Mouse (Mus musculus) cerebellum, adult 2 months (tissue): ENCODE measurements around the gene Rasal2. TPM values are rescaled to one million over a fixed set of nuclear protein-coding genes. Genes with fewer than 3 reads are reported as not detected.

Experiments
- DNase-seq, 2 experiments: peaks; one replicate each; pipeline ENCODE4 v3.0.0; 2021
- H3K27ac ChIP-seq: fragments of 200-500 bp; 2 replicates; pipeline ENCODE4 v1.5.1; 2012; ENCODE audit warnings: low read length, control low read depth, inconsistent platforms; ENCODE audit not compliant: insufficient read depth
- H3K27me3 ChIP-seq: fragments of 200-500 bp; 2 replicates; pipeline ENCODE4 v1.6.1; 2012; ENCODE audit warnings: inconsistent platforms, mild to moderate bottlenecking, low read length, moderate library complexity; ENCODE audit not compliant: control insufficient read depth, insufficient read depth
- H3K4me1 ChIP-seq: fragments of 200-500 bp; 2 replicates; pipeline ENCODE4 v1.6.1; 2011; ENCODE audit warnings: low read length; ENCODE audit not compliant: control insufficient read depth, insufficient read depth
- H3K4me3 ChIP-seq: fragments of 200-500 bp; replicated peaks from 2 replicates; pipeline ENCODE3; 2011; ENCODE audit warnings: mild to moderate bottlenecking, low read depth, low read length, control low read depth; ENCODE audit not compliant: insufficient read depth
- CTCF ChIP-seq: fragments of 200-500 bp; IDR thresholded peaks from 2 replicates; pipeline ENCODE4 v1.5.1; 2011; ENCODE audit warnings: low read depth, mild to moderate bottlenecking, control low read depth, low read length, moderate library complexity, borderline replicate concordance; ENCODE audit not compliant: insufficient read depth
- POLR2A ChIP-seq: fragments of 200-500 bp; IDR thresholded peaks from 2 replicates; pipeline ENCODE4 v1.6.1; 2011; ENCODE audit warnings: low read length, control low read depth, borderline replicate concordance; ENCODE audit not compliant: insufficient read depth
- WGBS: fragments of 180-500 bp; shearing (Covaris S2); methylation state at CpG from one replicate; pipeline ENCODE4 v1.1.7; 2018; 5-methylcytosine and 5-hydroxymethylcytosine counted together
- polyA plus RNA-seq: library from polyadenylated mRNA; depleted of rRNA; stranded (reverse); fragments of >200 nt; gene quantifications from 2 replicates; pipeline ENCODE4 v1.2.3, GENCODE M21; 2012

The Rasal2 gene
- polyA plus RNA-seq, 1 experiment = 14.6 TPM

- TF ChIP-seq POLR2A = no peak
- TF ChIP-seq CTCF = no peak
- Histone ChIP-seq H3K27ac (no peak overlapping the region), H3K27me3 (no peaks in the 10 kb centered on the region), H3K4me1 (no peaks in the 10 kb centered on the region), H3K4me3 (no peak overlapping the region)
- no peak for DNase-seq
- 78% methylated on average over 8 of the region's 8 CpGs for WGBS
Observed at GRCm38 (mm10) chr1:157169292-157169691, 243.1 kb downstream of the Rasal2 start.

DNA sequence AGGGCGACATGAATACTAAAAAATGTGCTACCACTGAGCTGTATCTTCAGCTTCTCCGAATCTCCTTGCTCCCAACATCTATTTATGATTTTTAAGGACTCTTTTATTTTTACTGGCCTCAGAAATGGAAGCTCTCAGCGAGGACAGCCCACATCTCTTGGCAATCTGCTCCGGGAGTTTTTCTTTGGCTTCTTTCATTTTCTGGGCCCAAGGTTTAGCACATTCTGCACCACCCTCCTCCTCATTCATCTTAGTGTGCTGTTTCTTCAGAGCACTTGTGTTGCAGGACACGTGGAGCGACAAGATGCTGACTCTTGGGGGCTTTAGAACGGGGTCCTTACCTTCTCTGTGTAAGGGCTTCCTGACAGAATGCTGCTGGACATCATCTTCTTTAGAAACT is 243.5 kb downstream of the Rasal2 start:
- WGBS = 89% methylated on average over 7 of the region's 7 CpGs
- H3K4me3 ChIP-seq = no peak overlapping the region
- no peaks in the 10 kb centered on the region for H3K4me1 ChIP-seq
- TF ChIP-seq CTCF (no peak), POLR2A (no peak)
- no peak overlapping the region for H3K27ac ChIP-seq
- H3K27me3 ChIP-seq = no peaks in the 10 kb centered on the region
- no peak for DNase-seq

GRCm38 (mm10) chr1:157153781-157154180 is 258.6 kb downstream of the Rasal2 start:
- Histone ChIP-seq H3K4me1 (no peaks in the 10 kb centered on the region), H3K27ac (no peak overlapping the region), H3K4me3 (no peak overlapping the region), H3K27me3 (no peaks in the 10 kb centered on the region)
- TF ChIP-seq POLR2A = no peak
- no peak for DNase-seq

DNA sequence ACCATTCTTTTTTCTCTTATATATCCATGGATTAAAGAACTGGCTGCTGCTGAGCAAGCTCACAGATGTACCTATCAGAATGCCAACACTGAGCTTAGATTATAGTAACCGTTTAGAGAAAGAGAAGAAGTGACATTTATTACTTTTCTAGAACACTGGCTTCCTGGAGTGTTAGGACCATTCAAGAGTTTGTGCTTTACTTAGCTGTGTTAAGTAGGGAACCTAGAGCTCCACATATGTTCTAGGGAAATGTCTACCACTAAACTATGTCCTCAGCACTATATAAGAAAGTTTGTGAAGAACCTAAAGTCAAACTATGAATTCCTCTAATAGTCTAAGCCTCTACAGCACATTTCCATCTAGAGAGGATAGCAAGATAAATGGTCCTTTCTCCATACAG is 262.3 kb downstream of the Rasal2 start:
- no peaks in the 10 kb centered on the region for H3K27me3 ChIP-seq
- no peak for TF ChIP-seq POLR2A
- no peak for TF ChIP-seq CTCF
- H3K4me3 ChIP-seq = no peak overlapping the region
- no peak overlapping the region for H3K27ac ChIP-seq
- DNase-seq = no peak
- 79% methylated on average over 1 of the region's 1 CpGs for WGBS
- no peaks in the 10 kb centered on the region for H3K4me1 ChIP-seq

GRCm38 (mm10) chr1:157144621-157145020 is 267.8 kb downstream of the Rasal2 start:
- Histone ChIP-seq H3K27me3 (no peaks in the 10 kb centered on the region), H3K4me1 (no peaks in the 10 kb centered on the region), H3K27ac (no peak overlapping the region), H3K4me3 (no peak overlapping the region)
- peak; percentile 18 to 51 for DNase-seq
- TF ChIP-seq POLR2A (no peak), CTCF (no peak)
- WGBS = 10% methylated on average over 3 of the region's 3 CpGs

DNA sequence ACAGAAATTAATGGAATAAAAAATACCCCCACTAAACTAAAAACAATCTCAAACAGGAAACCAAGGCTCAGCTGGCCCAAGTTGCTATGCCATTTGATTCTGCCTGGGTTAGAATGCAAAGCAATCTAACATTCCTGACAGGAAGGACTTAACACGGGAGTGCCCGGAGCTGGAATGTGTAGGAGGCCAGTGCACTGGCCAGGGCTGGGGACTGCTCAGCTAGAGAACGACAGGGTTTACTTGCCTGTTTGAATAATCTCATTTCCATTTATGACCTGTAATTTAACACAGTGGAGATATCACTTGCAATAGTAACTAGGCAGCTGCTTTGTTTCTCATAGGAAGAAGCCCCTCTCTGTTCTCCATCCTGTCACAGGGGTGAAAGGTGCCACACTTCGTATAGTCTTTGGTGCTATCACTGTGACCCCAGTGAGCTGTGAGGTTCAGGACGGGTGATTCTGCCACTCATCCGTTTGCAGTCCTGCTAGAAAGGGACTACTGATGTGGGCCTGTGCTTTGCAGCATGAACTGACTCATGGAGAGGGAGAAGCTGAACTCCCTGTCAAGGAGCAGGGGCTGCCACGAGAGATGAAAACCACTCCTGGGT is 269.0 kb downstream of the Rasal2 start:
- no peak for DNase-seq
- no peaks in the 10 kb centered on the region for H3K4me1 ChIP-seq
- 86% methylated on average over 7 of the region's 7 CpGs for WGBS

DNA sequence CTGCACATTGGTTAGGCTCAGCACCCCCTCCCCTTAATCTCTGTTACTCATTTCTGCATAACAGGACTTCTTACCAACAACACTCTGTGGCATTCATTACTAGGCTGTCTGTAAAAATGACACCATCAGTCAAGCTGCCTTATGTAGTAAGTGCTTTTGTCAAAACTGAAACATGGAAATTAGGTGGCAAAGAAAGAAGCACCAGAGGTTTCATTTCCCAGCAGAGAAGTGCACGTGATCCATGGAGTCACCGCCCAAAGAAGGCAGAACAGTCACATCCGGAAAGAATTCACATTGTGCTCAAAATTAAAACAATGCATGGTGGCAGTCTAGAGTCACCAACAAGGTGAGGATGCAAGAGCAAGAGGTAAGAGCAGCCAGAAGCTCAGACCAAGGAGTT is 271.4 kb downstream of the Rasal2 start:
- WGBS = 85% methylated on average over 3 of the region's 3 CpGs
- Histone ChIP-seq H3K27me3 (no peaks in the 10 kb centered on the region), H3K4me1 (no peaks in the 10 kb centered on the region; the same call in 1 of the 2 replicates), H3K27ac (no peak overlapping the region), H3K4me3 (no peak overlapping the region)
- no peak for DNase-seq
- TF ChIP-seq POLR2A (no peak), CTCF (no peak)

More for the DNA sequence above, 269.0 kb downstream of the Rasal2 start:
- no peaks in the 10 kb centered on the region for H3K27me3 ChIP-seq
- no peak overlapping the region for H3K4me3 ChIP-seq
- no peak for TF ChIP-seq POLR2A
- TF ChIP-seq CTCF = no peak
- H3K27ac ChIP-seq = no peak overlapping the region

GRCm38 (mm10) chr1:157137854-157138241 is 274.5 kb downstream of the Rasal2 start:
- DNase-seq = no peak
- Histone ChIP-seq H3K4me3 (no peak overlapping the region), H3K27me3 (no peaks in the 10 kb centered on the region), H3K4me1 (no peaks in the 10 kb centered on the region; the same call in 1 of the 2 replicates), H3K27ac (no peak overlapping the region)
- WGBS = 88% methylated on average over 1 of the region's 1 CpGs
- TF ChIP-seq POLR2A = no peak
- no peak for TF ChIP-seq CTCF
